Mouse (Mus musculus) spleen, adult 2 months (tissue): ENCODE data around the gene Bmp2k. TPM values are rescaled to one million over a fixed set of nuclear protein-coding genes. Genes with fewer than 3 reads are reported as not detected.

ENCODE experiments used
- DNase-seq, 2 experiments: peaks; one replicate each; pipeline versions ENCODE4 v3.0.0 to v3.0.0-alpha.2; 2012 to 2021; ENCODE audit warnings: low spot score in 2 of 2, low read depth in 1 of 2
- H3K27ac ChIP-seq: fragments of 200-500 bp; 2 replicates; pipeline ENCODE4 v1.5.1; 2012; ENCODE audit warnings: low read length, inconsistent platforms; ENCODE audit not compliant: insufficient read depth
- H3K27me3 ChIP-seq: fragments of 200-500 bp; 2 replicates; pipeline ENCODE4 v1.6.1; 2012; ENCODE audit warnings: mild to moderate bottlenecking, moderate library complexity, low read length, inconsistent platforms; ENCODE audit not compliant: control insufficient read depth, insufficient read depth
- H3K36me3 ChIP-seq: fragments of 200-500 bp; 2 replicates; pipeline ENCODE4 v1.6.1; 2012; ENCODE audit warnings: mild to moderate bottlenecking, low read length, inconsistent platforms; ENCODE audit not compliant: control insufficient read depth, insufficient read depth
- H3K4me1 ChIP-seq: fragments of 200-500 bp; 2 replicates; pipeline ENCODE4 v1.6.1; 2011; ENCODE audit warnings: inconsistent platforms; ENCODE audit not compliant: control insufficient read depth, insufficient read depth, insufficient read length
- H3K4me3 ChIP-seq: fragments of 200-500 bp; 2 replicates; pipeline ENCODE4 v1.5.1; 2011; ENCODE audit warnings: mild to moderate bottlenecking, inconsistent platforms; ENCODE audit not compliant: insufficient read depth, insufficient read length; ENCODE audit errors: extremely low read depth
- CTCF ChIP-seq: fragments of 200-500 bp; IDR thresholded peaks from 2 replicates; pipeline ENCODE4 v1.5.1; 2011; ENCODE audit warnings: mild to moderate bottlenecking, inconsistent platforms; ENCODE audit not compliant: insufficient read depth, insufficient read length, insufficient replicate concordance; ENCODE audit errors: extremely low read depth
- POLR2A ChIP-seq: fragments of 200-500 bp; IDR thresholded peaks from 2 replicates; pipeline ENCODE4 v1.6.1; 2011; ENCODE audit warnings: low read depth, low read length, inconsistent platforms
- WGBS: fragments of 180-500 bp; shearing (Covaris S2); methylation state at CpG from one replicate; pipeline ENCODE4 v1.1.7; 2018; 5-methylcytosine and 5-hydroxymethylcytosine counted together
- polyA plus RNA-seq: library from polyadenylated mRNA; depleted of rRNA; stranded (reverse); fragments of >200 nt; gene quantifications from 2 replicates; pipeline ENCODE4 v1.2.3, GENCODE M21; 2012

Gene Bmp2k
- polyA plus RNA-seq, 1 experiment, result 32.6 TPM

GRCm38 (mm10) chr5:97089426-97089825 is 91.9 kb downstream of the Bmp2k start:
- H3K4me3 ChIP-seq, result no peak overlapping the region
- WGBS, result 96% methylated on average over 3 of the region's 3 CpGs
- DNase-seq, result no peak
- no peaks in the 10 kb centered on the region for H3K27me3 ChIP-seq
- TF ChIP-seq CTCF (no peak), POLR2A (no peak)
- no peak overlapping the region for H3K27ac ChIP-seq
- no peaks in the 10 kb centered on the region for H3K4me1 ChIP-seq
- H3K36me3 ChIP-seq, result peaks cover 19% of the 10 kb centered on the region

- Histone ChIP-seq H3K4me3 (no peak overlapping the region), H3K4me1 (no peaks in the 10 kb centered on the region), H3K27ac (no peak overlapping the region), H3K36me3 (peaks cover 19% of the 10 kb centered on the region), H3K27me3 (no peaks in the 10 kb centered on the region)
- 65% methylated on average over 6 of the region's 6 CpGs for WGBS
- DNase-seq, result no peak
- TF ChIP-seq POLR2A, result no peak
- no peak for TF ChIP-seq CTCF
Observed at GRCm38 (mm10) chr5:97090034-97090784, 92.7 kb downstream of the Bmp2k start.

- Histone ChIP-seq H3K27me3 (no peaks in the 10 kb centered on the region), H3K4me1 (no peaks in the 10 kb centered on the region), H3K4me3 (no peak overlapping the region), H3K27ac (no peak overlapping the region), H3K36me3 (peaks cover 5% of the 10 kb centered on the region)
- 93% methylated on average over 8 of the region's 8 CpGs for WGBS
- TF ChIP-seq POLR2A, result no peak
- TF ChIP-seq CTCF, result no peak
- DNase-seq, result no peak
Observed at GRCm38 (mm10) chr5:97092970-97093369, 95.5 kb downstream of the Bmp2k start.

GRCm38 (mm10) chr5:97095335-97095734 is 97.8 kb downstream of the Bmp2k start:
- H3K4me1 ChIP-seq, result no peaks in the 10 kb centered on the region
- no peak overlapping the region for H3K27ac ChIP-seq
- no peaks in the 10 kb centered on the region for H3K27me3 ChIP-seq
- DNase-seq, result no peak
- no peak for TF ChIP-seq CTCF
- no peak for TF ChIP-seq POLR2A
- 63% methylated on average over 12 of the region's 13 CpGs for WGBS
- no peak overlapping the region for H3K4me3 ChIP-seq
- no peaks in the 10 kb centered on the region for H3K36me3 ChIP-seq

GRCm38 (mm10) chr5:97097631-97098041 is 100.1 kb downstream of the Bmp2k start:
- TF ChIP-seq CTCF (no peak), POLR2A (no peak)
- 96% methylated on average over 9 of the region's 9 CpGs for WGBS

GRCm38 (mm10) chr5:97099954-97100353 is 102.5 kb downstream of the Bmp2k start:
- H3K36me3 ChIP-seq, result no peaks in the 10 kb centered on the region
- no peak for DNase-seq
- H3K4me1 ChIP-seq, result no peaks in the 10 kb centered on the region
- no peak overlapping the region for H3K4me3 ChIP-seq
- no peak for TF ChIP-seq POLR2A
- H3K27ac ChIP-seq, result no peak overlapping the region
- no peaks in the 10 kb centered on the region for H3K27me3 ChIP-seq
- WGBS, result 93% methylated on average over 8 of the region's 8 CpGs

More at GRCm38 (mm10) chr5:97097631-97098041, 100.1 kb downstream of the Bmp2k start:
- H3K27ac ChIP-seq, result no peak overlapping the region
- H3K4me3 ChIP-seq, result no peak overlapping the region
- no peaks in the 10 kb centered on the region for H3K36me3 ChIP-seq
- no peaks in the 10 kb centered on the region for H3K27me3 ChIP-seq
- no peak for DNase-seq
- no peaks in the 10 kb centered on the region for H3K4me1 ChIP-seq

- Histone ChIP-seq H3K27ac (no peak overlapping the region), H3K27me3 (no peaks in the 10 kb centered on the region), H3K36me3 (no peaks in the 10 kb centered on the region), H3K4me3 (no peak overlapping the region), H3K4me1 (peaks cover 4% of the 10 kb centered on the region; the same call in 1 of the 2 replicates)
- WGBS, result 87% methylated on average over 5 of the region's 5 CpGs
- no peak for DNase-seq
- TF ChIP-seq CTCF, result no peak
- TF ChIP-seq POLR2A, result no peak
Observed at GRCm38 (mm10) chr5:97108333-97108732, 110.8 kb downstream of the Bmp2k start.
